Mouse (Mus musculus) myocyte (in vitro differentiated cells): ENCODE data around the gene Htr5b. TPM values are rescaled to one million over a fixed set of nuclear protein-coding genes. Genes with fewer than 3 reads are reported as not detected.

ENCODE experiments used
- H3K27me3 ChIP-seq: one replicate; pipeline ENCODE4 v1.6.1; 2011; ENCODE audit not compliant: control insufficient read depth, insufficient read depth, insufficient read length
- H3K36me3 ChIP-seq: one replicate; pipeline ENCODE4 v1.6.1; 2011; ENCODE audit not compliant: control insufficient read depth, insufficient read depth
- H3K4me2 ChIP-seq: one replicate; pipeline ENCODE4 v1.6.1; 2011; ENCODE audit warnings: low read depth, control low read depth
- H3K4me3 ChIP-seq: one replicate; pipeline ENCODE4 v1.5.1; 2011; ENCODE audit warnings: mild to moderate bottlenecking, control low read depth, moderate library complexity
- H3K79me2 ChIP-seq: one replicate; pipeline ENCODE4 v1.6.1; 2011; ENCODE audit not compliant: control insufficient read depth, insufficient read depth
- H3ac ChIP-seq: one replicate; pipeline ENCODE4 v1.6.1; 2011; ENCODE audit not compliant: control insufficient read depth, insufficient read length
- CEBPB ChIP-seq: IDR thresholded peaks from 2 replicates; pipeline ENCODE4 v1.6.1; 2011; ENCODE audit warnings: mild to moderate bottlenecking, moderate library complexity; ENCODE audit not compliant: poor library complexity, insufficient read depth, severe bottlenecking
- E2F4 ChIP-seq: IDR thresholded peaks from one replicate; pipeline ENCODE4 v1.6.1; 2011; ENCODE audit warnings: mild to moderate bottlenecking, control low read depth, moderate library complexity; ENCODE audit not compliant: insufficient read depth
- MAX ChIP-seq: IDR thresholded peaks from one replicate; pipeline ENCODE4 v1.6.1; 2011; ENCODE audit warnings: low read depth, mild to moderate bottlenecking, control low read depth
- MYOD1 ChIP-seq, 3 experiments: IDR thresholded peaks; one replicate each; pipeline ENCODE4 v1.6.1; 2011; ENCODE audit warnings: control low read depth in 2 of 3, low read depth in 2 of 3, mild to moderate bottlenecking in 2 of 3, moderate library complexity in 1 of 3; ENCODE audit not compliant: insufficient read length in 2 of 3, control insufficient read depth in 1 of 3
- MYOG ChIP-seq, 3 experiments: IDR thresholded peaks; one replicate each; pipeline ENCODE4 v1.6.1; 2011; ENCODE audit warnings: control low read depth in 2 of 3, low read depth in 2 of 3, mild to moderate bottlenecking in 2 of 3; ENCODE audit not compliant: insufficient read length in 2 of 3, control insufficient read depth in 1 of 3, insufficient read depth in 1 of 3
- POLR2A ChIP-seq: IDR thresholded peaks from one replicate; pipeline ENCODE4 v1.6.1; 2011; ENCODE audit warnings: low read depth, mild to moderate bottlenecking, control low read depth, moderate library complexity; ENCODE audit not compliant: insufficient read length
- POLR2AphosphoS2 ChIP-seq: IDR thresholded peaks from one replicate; pipeline ENCODE4 v1.6.1; 2011; ENCODE audit warnings: low read depth, control low read depth; ENCODE audit not compliant: insufficient read length
- REST ChIP-seq: IDR thresholded peaks from one replicate; pipeline ENCODE4 v1.6.1; 2011; ENCODE audit warnings: mild to moderate bottlenecking, control low read depth, moderate library complexity; ENCODE audit not compliant: insufficient read depth, insufficient read length
- SRF ChIP-seq: IDR thresholded peaks from one replicate; pipeline ENCODE4 v1.6.1; 2011; ENCODE audit warnings: low read depth; ENCODE audit not compliant: control insufficient read depth, insufficient read length
- TCF12 ChIP-seq: IDR thresholded peaks from one replicate; pipeline ENCODE4 v1.6.1; 2011; ENCODE audit warnings: mild to moderate bottlenecking, control low read depth; ENCODE audit not compliant: poor library complexity, insufficient read depth, severe bottlenecking
- TCF3 ChIP-seq: IDR thresholded peaks from one replicate; pipeline ENCODE4 v1.6.1; 2011; ENCODE audit warnings: low read depth, control low read depth; ENCODE audit not compliant: insufficient read length
- USF1 ChIP-seq: IDR thresholded peaks from one replicate; pipeline ENCODE4 v1.6.1; 2011; ENCODE audit warnings: low read depth, mild to moderate bottlenecking, control low read depth, moderate library complexity
- polyA plus RNA-seq: library from polyadenylated mRNA; unstranded; fragments of >200 nt; fragmentation: generic; extraction: Trizol; gene quantifications from one replicate; pipeline ENCODE4 v1.2.1, GENCODE M21; 2012; ENCODE audit warnings: missing spikeins

Gene Htr5b
- polyA plus RNA-seq, 1 experiment: not detected

- Histone ChIP-seq H3K4me3 (no peak overlapping the region), H3K79me2 (no peaks in the 10 kb centered on the region), H3K27me3 (no peaks in the 10 kb centered on the region), H3K36me3 (peaks cover 30% of the 10 kb centered on the region), H3K4me2 (no peak overlapping the region), H3ac (no peak overlapping the region)
- TF ChIP-seq POLR2A (no peak), MAX (no peak), TCF3 (no peak), POLR2AphosphoS2 (no peak), MYOD1 (IDR thresholded peaks at IDR 0.05; ENCODE audit: control insufficient read depth in 1 of 3, insufficient read length in 2 of 3, low read depth in 2 of 3) (peak in 1 of 3 experiments; percentile 46), USF1 (no peak)
Observed at GRCm38 (mm10) chr1:121478284-121478980, 49.8 kb downstream of the Htr5b start.

DNA sequence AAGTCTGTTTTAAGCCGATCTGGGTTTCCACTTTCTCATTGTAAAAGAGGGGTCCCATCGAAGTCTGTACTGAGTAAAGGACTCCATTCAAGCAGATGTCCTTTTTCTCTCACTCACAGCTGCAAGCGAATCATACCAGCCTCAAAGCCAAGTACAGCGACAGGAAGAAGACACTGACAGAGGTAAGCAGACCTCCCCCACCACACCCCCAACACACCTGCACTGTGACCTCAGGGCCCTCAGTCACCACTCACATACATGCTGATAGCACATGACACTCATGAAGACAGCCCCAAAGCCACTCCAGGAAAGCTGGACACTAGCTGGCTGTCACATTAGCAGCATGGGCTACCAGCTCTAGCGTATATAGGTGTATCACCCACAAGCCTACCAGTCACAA is 50.5 kb downstream of the Htr5b start:
- TF ChIP-seq POLR2AphosphoS2: no peak
- TF ChIP-seq E2F4: no peak
- no peak for TF ChIP-seq TCF3
- TF ChIP-seq SRF: no peak
- no peak for TF ChIP-seq MYOD1 (IDR thresholded peaks at IDR 0.05; ENCODE audit: control insufficient read depth in 1 of 3, insufficient read length in 2 of 3, low read depth in 2 of 3)
- no peak for TF ChIP-seq REST
- no peak for TF ChIP-seq USF1
- TF ChIP-seq MAX: no peak
- no peak for TF ChIP-seq CEBPB
- no peak for TF ChIP-seq TCF12
- TF ChIP-seq MYOG (IDR thresholded peaks at IDR 0.05; ENCODE audit: control insufficient read depth in 1 of 3, insufficient read depth in 1 of 3, insufficient read length in 2 of 3, low read depth in 2 of 3): no peak
- no peak for TF ChIP-seq POLR2A
- H3K79me2 ChIP-seq: no peaks in the 10 kb centered on the region
- no peak overlapping the region for H3ac ChIP-seq
- no peaks in the 10 kb centered on the region for H3K27me3 ChIP-seq
- H3K4me2 ChIP-seq: no peak overlapping the region
- no peak overlapping the region for H3K4me3 ChIP-seq
- H3K36me3 ChIP-seq: peaks cover 35% of the 10 kb centered on the region

DNA sequence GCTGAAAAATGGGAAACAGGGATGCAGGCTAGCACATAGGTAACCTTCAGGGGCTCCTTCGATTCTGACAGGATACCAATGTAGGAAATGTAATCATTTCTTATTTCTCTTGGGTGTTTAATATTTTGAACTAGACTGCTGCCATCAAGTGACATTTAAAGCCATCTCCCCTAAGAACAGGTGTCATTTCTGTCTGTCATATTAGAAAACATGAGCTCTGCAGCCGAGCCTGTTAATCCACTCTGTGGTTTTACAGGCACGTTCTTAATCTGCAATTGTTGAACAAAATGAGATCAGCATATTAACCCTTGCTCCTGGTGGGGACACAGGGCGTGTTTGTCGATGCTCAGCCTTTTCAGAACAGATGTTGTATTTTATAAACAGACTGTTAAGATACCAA is 56.8 kb downstream of the Htr5b start:
- Histone ChIP-seq H3K79me2 (no peaks in the 10 kb centered on the region), H3K4me3 (no peak overlapping the region), H3K4me2 (no peak overlapping the region), H3K27me3 (no peaks in the 10 kb centered on the region), H3ac (no peak overlapping the region), H3K36me3 (peaks cover 22% of the 10 kb centered on the region)
- TF ChIP-seq MYOG (IDR thresholded peaks at IDR 0.05; ENCODE audit: control insufficient read depth in 1 of 3, insufficient read depth in 1 of 3, insufficient read length in 2 of 3, low read depth in 2 of 3): no peak
- TF ChIP-seq SRF: no peak
- TF ChIP-seq MYOD1 (IDR thresholded peaks at IDR 0.05; ENCODE audit: control insufficient read depth in 1 of 3, insufficient read length in 2 of 3, low read depth in 2 of 3): peak; percentile 13 to 57 (median 56)
- no peak for TF ChIP-seq MAX
- TF ChIP-seq USF1: no peak

DNA sequence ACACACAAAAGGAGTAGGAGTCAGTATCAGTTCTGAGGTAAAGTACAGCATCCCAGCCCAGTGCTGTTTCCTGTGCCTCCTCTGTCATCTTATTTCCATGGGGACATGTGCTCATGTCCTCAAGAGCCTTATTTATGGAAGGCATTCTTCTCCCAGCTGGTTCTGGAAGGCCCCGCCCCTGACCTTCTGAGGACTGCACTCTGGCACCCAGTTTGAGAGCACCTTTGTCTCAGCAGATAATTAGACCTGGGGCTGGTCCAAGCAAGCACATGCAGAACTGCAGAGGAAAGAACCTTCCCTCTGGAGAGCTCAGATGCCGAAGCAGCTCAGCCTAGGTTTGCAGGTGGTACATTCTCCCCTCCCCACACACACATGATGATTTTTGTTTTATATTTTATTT is 60.0 kb downstream of the Htr5b start:
- no peaks in the 10 kb centered on the region for H3K79me2 ChIP-seq
- no peaks in the 10 kb centered on the region for H3K27me3 ChIP-seq
- H3K4me2 ChIP-seq: no peak overlapping the region
- no peak overlapping the region for H3ac ChIP-seq
- no peak for TF ChIP-seq MYOD1 (IDR thresholded peaks at IDR 0.05; ENCODE audit: control insufficient read depth in 1 of 3, insufficient read length in 2 of 3, low read depth in 2 of 3)
- TF ChIP-seq CEBPB: no peak
- no peak for TF ChIP-seq POLR2AphosphoS2
- TF ChIP-seq USF1: no peak
- no peak for TF ChIP-seq TCF3
- TF ChIP-seq SRF: no peak
- no peak for TF ChIP-seq REST
- no peak for TF ChIP-seq E2F4
- no peak for TF ChIP-seq MAX
- TF ChIP-seq POLR2A: no peak
- no peak for TF ChIP-seq MYOG (IDR thresholded peaks at IDR 0.05; ENCODE audit: control insufficient read depth in 1 of 3, insufficient read depth in 1 of 3, insufficient read length in 2 of 3, low read depth in 2 of 3)
- TF ChIP-seq TCF12: no peak
- no peak overlapping the region for H3K4me3 ChIP-seq
- H3K36me3 ChIP-seq: peaks cover 29% of the 10 kb centered on the region

DNA sequence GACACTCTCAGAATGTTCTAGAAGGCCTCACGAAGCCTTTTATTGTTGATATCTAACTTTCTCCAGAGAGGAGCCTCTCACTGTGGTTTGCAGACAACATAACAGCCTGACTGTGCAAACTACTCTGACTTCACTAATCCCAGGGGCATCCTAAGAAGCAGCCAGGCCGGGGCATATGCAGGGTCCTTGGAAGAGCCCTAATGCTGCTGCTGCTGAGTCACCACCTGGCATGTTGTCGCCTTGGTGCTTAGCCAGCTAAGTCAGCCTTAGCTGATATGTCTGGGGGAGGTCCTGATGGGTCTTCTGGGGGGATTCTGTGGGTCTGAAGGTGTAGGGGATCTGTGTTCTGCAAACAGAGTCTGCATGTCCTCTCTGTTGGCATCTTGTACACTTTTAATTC is 62.0 kb downstream of the Htr5b start:
- peaks cover 26% of the 10 kb centered on the region for H3K36me3 ChIP-seq
- H3K27me3 ChIP-seq: no peaks in the 10 kb centered on the region
- no peak overlapping the region for H3K4me3 ChIP-seq
- H3K79me2 ChIP-seq: no peaks in the 10 kb centered on the region
- H3K4me2 ChIP-seq: no peak overlapping the region
- no peak for TF ChIP-seq REST
- no peak for TF ChIP-seq CEBPB
- no peak for TF ChIP-seq POLR2A
- TF ChIP-seq E2F4: no peak
- TF ChIP-seq TCF12: no peak
- TF ChIP-seq TCF3: no peak
- no peak for TF ChIP-seq MAX
- TF ChIP-seq POLR2AphosphoS2: no peak
- no peak for TF ChIP-seq MYOG (IDR thresholded peaks at IDR 0.05; ENCODE audit: control insufficient read depth in 1 of 3, insufficient read depth in 1 of 3, insufficient read length in 2 of 3, low read depth in 2 of 3)
- TF ChIP-seq USF1: no peak
- TF ChIP-seq MYOD1 (IDR thresholded peaks at IDR 0.05; ENCODE audit: control insufficient read depth in 1 of 3, insufficient read length in 2 of 3, low read depth in 2 of 3): no peak
- no peak for TF ChIP-seq SRF
- no peak overlapping the region for H3ac ChIP-seq
